Mouse (Mus musculus) right cerebral cortex, postnatal 36 days (tissue): ENCODE data around the gene Pxn.

ENCODE experiments used
- DNase-seq, 2 experiments: peaks; one replicate each; pipeline ENCODE4 v3.0.0; 2022; ENCODE audit warnings: low spot score in 2 of 2, mixed read lengths in 1 of 2

The Pxn gene

GRCm38 (mm10) chr5:115506454-115507201 is at the start of gene Pxn:
Gene Pxn, plus strand, starts transcription at chr5:115506676.
- DNase-seq, result peak; percentile 63 to 75

GRCm38 (mm10) chr5:115458918-115459317 is 47.6 kb upstream of the Pxn start:
- DNase-seq, result no peak

GRCm38 (mm10) chr5:115464408-115465115 is 41.9 kb upstream of the Pxn start:
- no peak for DNase-seq

GRCm38 (mm10) chr5:115465642-115466420 is 40.6 kb upstream of the Pxn start, which contains the start of gene Pla2g1b:
Gene Pla2g1b, plus strand, starts transcription at chr5:115466262.
- no peak for DNase-seq

- no peak for DNase-seq
These were observed 36.7 kb upstream of the Pxn start for GRCm38 (mm10) chr5:115469791-115470190.

- no peak for DNase-seq
These were observed 35.5 kb upstream of the Pxn start for GRCm38 (mm10) chr5:115470766-115471531.

GRCm38 (mm10) chr5:115473191-115473590 is 33.3 kb upstream of the Pxn start:
- no peak for DNase-seq

- no peak for DNase-seq
These were observed 32.2 kb upstream of the Pxn start for GRCm38 (mm10) chr5:115474174-115474828.

- no peak for DNase-seq
These were observed 31.0 kb upstream of the Pxn start for GRCm38 (mm10) chr5:115475337-115476106.

- DNase-seq, result no peak
These were observed 30.3 kb upstream of the Pxn start for GRCm38 (mm10) chr5:115476107-115476727.

GRCm38 (mm10) chr5:115479561-115479960 is 26.9 kb upstream of the Pxn start:
- DNase-seq, result no peak

- DNase-seq, result no peak
These were observed 26.4 kb upstream of the Pxn start for GRCm38 (mm10) chr5:115480101-115480500.

- no peak for DNase-seq
These were observed 23.8 kb upstream of the Pxn start for GRCm38 (mm10) chr5:115482390-115483265.

- DNase-seq, result no peak
These were observed 23.1 kb upstream of the Pxn start for GRCm38 (mm10) chr5:115483385-115483784.

- peak; percentile 85 to 94 for DNase-seq
These were observed 22.2 kb upstream of the Pxn start, which contains the start of gene Sirt4 for GRCm38 (mm10) chr5:115483947-115484920. Gene Sirt4, minus strand, starts transcription at chr5:115484725.

GRCm38 (mm10) chr5:115484996-115485395 is 21.5 kb upstream of the Pxn start:
- no peak for DNase-seq

GRCm38 (mm10) chr5:115485489-115486205 is 20.8 kb upstream of the Pxn start:
- DNase-seq, result no peak
